Mouse (Mus musculus) G1E (cell line): Measurements from ENCODE around the gene Mnat1. TPM values are rescaled to one million over a fixed set of nuclear protein-coding genes. Genes with fewer than 3 reads are reported as not detected.
"Not testable (repeated sequence)": the region's sequence is repeated elsewhere in the genome, so short reads cannot be mapped to it uniquely, and the experiment has no call there.

Source experiments
- ATAC-seq: 2 replicates; pipeline ENCODE4 v1.8.0; 2016; ENCODE audit warnings: mild to moderate bottlenecking; ENCODE audit not compliant: insufficient number of reproducible peaks, poor library complexity, low FRiP score, severe bottlenecking; ENCODE audit errors: extremely low read depth
- DNase-seq: peaks from one replicate; pipeline ENCODE4 v3.0.0; 2012; ENCODE audit warnings: low spot score
- H3K27me3 ChIP-seq: 2 replicates; pipeline ENCODE4 v1.6.1; 2012; ENCODE audit warnings: mild to moderate bottlenecking, low read length, inconsistent platforms; ENCODE audit not compliant: insufficient read depth
- H3K36me3 ChIP-seq: replicated peaks from 2 replicates; pipeline ENCODE3; 2012; ENCODE audit warnings: mild to moderate bottlenecking, inconsistent platforms
- H3K4me1 ChIP-seq: 2 replicates; pipeline ENCODE4 v1.6.1; 2012; ENCODE audit warnings: low read depth, low read length, inconsistent platforms, mixed read lengths; ENCODE audit not compliant: insufficient read depth
- H3K4me3 ChIP-seq: 2 replicates; pipeline ENCODE4 v1.5.1; 2012; ENCODE audit warnings: low read depth, mild to moderate bottlenecking, inconsistent platforms, low read length, moderate library complexity, mixed read lengths
- H3K9me3 ChIP-seq: replicated peaks from 2 replicates; pipeline ENCODE4 v1.6.1; 2012; ENCODE audit warnings: inconsistent platforms
- CTCF ChIP-seq: IDR thresholded peaks from 2 replicates; pipeline ENCODE4 v1.5.1; 2012; ENCODE audit warnings: low read depth, low read length, inconsistent platforms, mixed read lengths
- GATA1 ChIP-seq: IDR thresholded peaks from 2 replicates; pipeline ENCODE4 v1.6.1; 2012; ENCODE audit warnings: borderline replicate concordance, low read length, inconsistent platforms, mixed read lengths
- GATA2 ChIP-seq: IDR thresholded peaks from 2 replicates; pipeline ENCODE4 v1.6.1; 2012; ENCODE audit warnings: low read depth, low read length, inconsistent platforms, borderline replicate concordance
- POLR2AphosphoS5 ChIP-seq: IDR thresholded peaks from 2 replicates; pipeline ENCODE4 v1.6.1; 2012; ENCODE audit warnings: low read depth, low read length, inconsistent platforms; ENCODE audit not compliant: insufficient replicate concordance
- TAL1 ChIP-seq: conservative IDR thresholded peaks from 2 replicates; pipeline ENCODE4 v1.6.1; 2012; ENCODE audit warnings: low read depth, low read length, inconsistent platforms, mixed read lengths
- polyA plus RNA-seq: library from polyadenylated mRNA; stranded (reverse); fragments of >175 nt; gene quantifications from 2 replicates; pipeline ENCODE4 v1.2.3, GENCODE M21; 2012
- total RNA-seq, 2 experiments: library from RNA; stranded (forward) in 1 of 2; stranded (reverse) in 1 of 2; fragments of 200-1000 nt in 1 of 2; fragments of >200 nt in 1 of 2; fragmentation: Nextera tagmentation in 1 of 2; gene quantifications; 2 replicates each; pipeline ENCODE4 v1.2.3; 2014 to 2017

The Mnat1 gene
- 34.0 and 37.0 TPM in 2 replicates for total RNA-seq (2014; fragmentation: Nextera tagmentation)
- 69.8 and 70.7 TPM in 2 replicates for total RNA-seq (2017)
- 4.8 and 5.1 TPM in 2 replicates for polyA plus RNA-seq

GRCm38 (mm10) chr12:73123093-73124041 lies at the start of gene Mnat1:
TSS of gene Mnat1 (plus strand) at chr12:73123717.
- Histone ChIP-seq H3K4me3 (peak within 1 kb of the TSS; percentile 81), H3K27me3 (no peaks in the 10 kb centered on the region), H3K36me3 (peaks cover 5% of the 10 kb centered on the region), H3K9me3 (no peaks in the 10 kb centered on the region), H3K4me1 (peaks cover 28% of the 10 kb centered on the region)
- ATAC-seq = peak; percentile 80
- peak; percentile 78 for DNase-seq
- TF ChIP-seq POLR2AphosphoS5 (no peak), GATA2 (no peak), CTCF (no peak), TAL1 (no peak), GATA1 (no peak)

- not testable (repeated sequence) for H3K36me3 ChIP-seq
Measured at GRCm38 (mm10) chr12:73081828-73082227, 41.7 kb upstream of the Mnat1 start.

GRCm38 (mm10) chr12:73083773-73084172 lies 39.7 kb upstream of the Mnat1 start:
- H3K27me3 ChIP-seq = peaks cover 9% of the 10 kb centered on the region; the same call in 1 of the 2 replicates
- H3K4me3 ChIP-seq = no peak overlapping the region
- H3K36me3 ChIP-seq = no peaks in the 10 kb centered on the region
- DNase-seq = no peak
- ATAC-seq = no peak
- TF ChIP-seq POLR2AphosphoS5 = no peak
- TF ChIP-seq CTCF = no peak
- TF ChIP-seq TAL1 = no peak
- H3K4me1 ChIP-seq = peaks cover 8% of the 10 kb centered on the region
- H3K9me3 ChIP-seq = no peaks in the 10 kb centered on the region

More at GRCm38 (mm10) chr12:73081828-73082227, 41.7 kb upstream of the Mnat1 start:
- not testable (repeated sequence) for DNase-seq, ATAC-seq, H3K4me3 ChIP-seq, H3K27me3 ChIP-seq, H3K4me1 ChIP-seq, H3K9me3 ChIP-seq

DNA sequence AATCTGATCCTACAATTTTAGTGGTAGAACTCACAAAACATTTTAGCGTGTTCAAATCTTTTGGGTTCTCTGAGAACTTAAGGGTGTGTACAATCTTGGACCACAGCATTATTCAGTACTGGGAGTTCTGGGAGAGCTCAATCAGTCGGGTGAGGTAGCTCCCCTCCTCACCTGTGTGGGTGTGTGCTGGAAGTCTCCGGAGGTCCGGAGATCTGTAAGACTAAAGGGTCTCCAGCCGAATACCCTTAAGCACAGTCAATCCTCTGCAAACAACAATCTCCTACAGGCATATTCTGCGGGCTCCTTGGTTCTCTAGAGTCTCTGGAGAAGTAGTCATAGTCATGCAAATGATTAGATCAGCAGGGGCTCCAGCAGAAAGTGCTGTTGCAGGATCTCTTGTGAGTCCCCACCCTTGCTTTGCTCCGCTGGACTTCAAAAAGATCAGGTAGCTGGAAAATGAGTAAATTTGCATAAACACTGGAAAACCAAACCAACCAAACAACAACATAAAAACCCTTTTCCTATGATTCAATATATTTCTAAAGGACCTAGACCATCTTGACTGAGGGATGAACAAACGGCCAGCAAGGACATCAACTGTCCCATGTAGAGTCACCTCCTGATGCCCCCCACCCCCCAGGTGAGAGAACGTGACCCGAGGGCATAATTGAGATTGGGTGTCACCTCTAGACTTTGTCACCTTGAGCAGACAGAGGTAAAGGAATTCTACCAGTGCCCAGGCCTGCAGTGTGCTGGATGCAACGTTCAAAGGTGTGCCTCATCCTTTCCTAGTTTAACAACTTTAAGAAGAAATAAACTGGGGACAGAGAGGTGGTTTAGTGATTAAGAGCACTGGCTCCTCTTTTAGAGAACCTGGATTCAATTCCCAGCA lies 37.5 kb upstream of the Mnat1 start:
- H3K9me3 ChIP-seq = no peaks in the 10 kb centered on the region
- TF ChIP-seq CTCF = no peak
- TF ChIP-seq TAL1 = no peak
- TF ChIP-seq GATA1 = no peak
- no peak for TF ChIP-seq GATA2
- no peak for TF ChIP-seq POLR2AphosphoS5

GRCm38 (mm10) chr12:73087086-73087485 lies 36.4 kb upstream of the Mnat1 start:
- no peaks in the 10 kb centered on the region for H3K9me3 ChIP-seq
- DNase-seq = no peak
- no peak overlapping the region for H3K4me3 ChIP-seq
- H3K27me3 ChIP-seq = peaks cover 6% of the 10 kb centered on the region; the same call in 1 of the 2 replicates
- no peaks in the 10 kb centered on the region for H3K36me3 ChIP-seq
- peaks cover 14% of the 10 kb centered on the region for H3K4me1 ChIP-seq
- ATAC-seq = no peak
- TF ChIP-seq TAL1 (no peak), GATA2 (no peak)

More for the DNA sequence above, 37.5 kb upstream of the Mnat1 start:
- Histone ChIP-seq H3K4me3 (no peak overlapping the region), H3K36me3 (no peaks in the 10 kb centered on the region), H3K4me1 (peaks cover 14% of the 10 kb centered on the region), H3K27me3 (peaks cover 9% of the 10 kb centered on the region; the same call in 1 of the 2 replicates)
- ATAC-seq (no peak), DNase-seq (no peak)

GRCm38 (mm10) chr12:73088500-73088899 lies 35.0 kb upstream of the Mnat1 start:
- ATAC-seq = no peak
- peaks cover 14% of the 10 kb centered on the region for H3K4me1 ChIP-seq
- DNase-seq = no peak
- no peak overlapping the region; the same call in 1 of the 2 replicates for H3K4me3 ChIP-seq
- no peaks in the 10 kb centered on the region for H3K9me3 ChIP-seq
- TF ChIP-seq CTCF (no peak), POLR2AphosphoS5 (no peak), TAL1 (no peak), GATA2 (no peak), GATA1 (no peak)
- peaks cover 2% of the 10 kb centered on the region; the same call in 1 of the 2 replicates for H3K27me3 ChIP-seq
- no peaks in the 10 kb centered on the region for H3K36me3 ChIP-seq
